Mouse (Mus musculus) olfactory bulb, adult 2 months (tissue): ENCODE data around the gene Cant1.

ENCODE experiments used
- CTCF ChIP-seq: fragments of 200-500 bp; IDR thresholded peaks from 2 replicates; pipeline ENCODE4 v1.5.1; 2012; ENCODE audit warnings: low read depth, mild to moderate bottlenecking, low read length, moderate library complexity; ENCODE audit not compliant: insufficient read depth
- POLR2A ChIP-seq: fragments of 200-500 bp; IDR thresholded peaks from 2 replicates; pipeline ENCODE4 v1.6.1; 2012; ENCODE audit warnings: mild to moderate bottlenecking, low read depth, low read length, moderate library complexity; ENCODE audit not compliant: insufficient read depth

GRCm38 (mm10) chr11:118403183-118403582 is 15.7 kb downstream of the Cant1 start:
- TF ChIP-seq CTCF = no peak
- no peak for TF ChIP-seq POLR2A
